Mouse (Mus musculus) forebrain, postnatal 0 days (tissue): ENCODE data around the gene 1700020L24Rik. TPM values are rescaled to one million over a fixed set of nuclear protein-coding genes. Genes with fewer than 3 reads are reported as not detected.

Source experiments
- ATAC-seq: fragments of 200-750 bp; cut with Nextera tagmentation; 2 replicates; pipeline ENCODE4 v1.8.0; 2017; ENCODE audit warnings: mild to moderate bottlenecking, moderate library complexity
- DNase-seq: peaks from one replicate; pipeline ENCODE4 v3.0.0-alpha.2; 2015
- H3K27ac ChIP-seq: fragments of 300-500 bp; sonication (generic); 2 replicates; pipeline ENCODE4 v1.5.1; 2014; ENCODE audit warnings: low read depth, mild to moderate bottlenecking, antibody characterized with exemption, low read length, moderate library complexity, mixed read lengths
- H3K27me3 ChIP-seq: fragments of 300-500 bp; sonication (generic); 2 replicates; pipeline ENCODE4 v1.6.1; 2014; ENCODE audit warnings: mild to moderate bottlenecking, low read length, mixed read lengths; ENCODE audit not compliant: insufficient read depth
- H3K36me3 ChIP-seq: fragments of 300-500 bp; sonication (generic); 2 replicates; pipeline ENCODE4 v1.6.1; 2014; ENCODE audit warnings: mild to moderate bottlenecking, moderate library complexity; ENCODE audit not compliant: insufficient read depth
- H3K4me1 ChIP-seq: fragments of 300-500 bp; sonication (generic); 2 replicates; pipeline ENCODE4 v1.6.1; 2014; ENCODE audit warnings: antibody characterized with exemption; ENCODE audit not compliant: insufficient read depth
- H3K4me2 ChIP-seq: fragments of 300-500 bp; sonication (generic); 2 replicates; pipeline ENCODE4 v1.6.1; 2014; ENCODE audit warnings: low read depth, mild to moderate bottlenecking, moderate library complexity
- H3K4me3 ChIP-seq: fragments of 300-500 bp; sonication (generic); 2 replicates; pipeline ENCODE4 v1.5.1; 2014; ENCODE audit warnings: low read depth, low read length, mixed read lengths
- H3K9ac ChIP-seq: fragments of 300-500 bp; sonication (generic); 2 replicates; pipeline ENCODE4 v1.6.1; 2014; ENCODE audit warnings: mild to moderate bottlenecking
- H3K9me3 ChIP-seq: fragments of 300-500 bp; sonication (generic); 2 replicates; pipeline ENCODE4 v1.6.1; 2016; ENCODE audit warnings: low read length
- CTCF ChIP-seq: sonication (generic); IDR thresholded peaks from 2 replicates; pipeline ENCODE4 v1.5.1; 2016; ENCODE audit warnings: antibody characterized with exemption, control low read depth, low read depth
- WGBS: fragments of 180-500 bp; shearing (Covaris S2); extraction: QIAGEN DNeasy Blood & Tissue Kit; methylation state at CpG from one replicate; pipeline ENCODE4 v1.1.7; 2014; 5-methylcytosine and 5-hydroxymethylcytosine counted together
- polyA plus RNA-seq: library from polyadenylated mRNA; unstranded; fragments of >200 nt; fragmentation: Nextera tagmentation; extraction: Ambion mirVana; gene quantifications from 2 replicates; pipeline ENCODE4 v1.2.1, GENCODE M21; 2015
- total RNA-seq: library from RNA; depleted of rRNA; stranded (reverse); fragments of >200 nt; gene quantifications from 2 replicates; pipeline ENCODE4 v1.2.3, GENCODE M21; 2014

The 1700020L24Rik gene
- total and polyA plus RNA-seq, 2 experiments from 2014 or later, result 0.24 to 0.40 TPM

DNA sequence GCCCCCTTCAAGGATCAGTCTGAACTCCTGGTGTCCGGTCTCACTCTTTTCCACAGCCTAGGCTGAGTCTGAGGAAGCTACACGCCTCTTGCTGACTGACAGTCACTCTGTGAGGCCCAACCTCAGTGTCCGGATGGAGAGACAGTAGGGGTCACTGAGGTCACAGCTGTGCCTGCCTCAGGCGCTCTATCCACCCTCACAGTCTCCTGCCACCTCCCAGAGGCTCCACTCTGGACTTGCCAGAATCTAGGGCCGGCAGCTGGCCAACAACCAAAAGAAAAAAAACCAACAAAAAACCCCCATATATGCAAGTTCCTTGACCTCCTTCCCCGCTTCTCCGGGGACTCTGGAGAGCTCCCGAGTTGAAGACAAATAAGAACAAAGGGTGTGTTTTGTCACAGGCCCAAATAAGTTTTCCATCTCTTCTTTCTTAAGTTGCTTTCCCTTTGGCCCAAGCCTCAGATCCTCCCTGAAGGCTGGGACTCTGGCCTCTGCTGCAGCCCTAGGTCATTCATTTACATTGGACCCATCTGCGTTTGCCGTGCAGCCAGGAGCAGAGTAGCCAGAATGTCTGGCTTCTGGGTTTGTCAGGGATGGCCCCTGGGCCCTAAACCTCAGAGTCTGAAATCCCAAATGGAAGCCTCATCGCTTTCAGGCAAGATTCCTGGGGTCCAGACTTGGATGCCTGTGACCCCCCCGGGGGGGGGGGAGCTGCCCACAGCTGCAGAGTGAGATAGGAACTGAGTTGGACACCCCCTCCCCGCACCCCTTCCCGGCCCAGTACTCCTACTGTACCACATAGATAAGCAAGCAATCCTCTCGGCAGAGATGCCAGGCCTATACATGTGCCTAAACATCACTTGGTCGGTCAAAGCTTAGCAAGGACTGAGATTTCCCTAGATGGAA, 10.8 kb downstream of the 1700020L24Rik start:
- TF ChIP-seq CTCF, result no peak
- 49% methylated on average over 16 of the region's 16 CpGs for WGBS
- Histone ChIP-seq H3K4me3 (no peak overlapping the region), H3K9ac (no peak overlapping the region), H3K9me3 (0 out of 2 replicates have a peak, but pooled peaks cover 3% of the 10 kb centered on the region), H3K36me3 (no peaks in the 10 kb centered on the region), H3K4me1 (no peaks in the 10 kb centered on the region), H3K4me2 (no peak overlapping the region), H3K27ac (no peak overlapping the region), H3K27me3 (peaks cover 23% of the 10 kb centered on the region)
- no peak for DNase-seq
- ATAC-seq, result no peak

- no peak overlapping the region for H3K27ac ChIP-seq
- H3K9me3 ChIP-seq, result 0 out of 2 replicates have a peak, but pooled peaks cover 3% of the 10 kb centered on the region
- ATAC-seq, result no peak
- H3K4me3 ChIP-seq, result no peak overlapping the region
- no peak overlapping the region for H3K9ac ChIP-seq
- TF ChIP-seq CTCF, result no peak
- no peak overlapping the region for H3K4me2 ChIP-seq
- DNase-seq, result no peak
- H3K27me3 ChIP-seq, result peaks cover 17% of the 10 kb centered on the region
- H3K36me3 ChIP-seq, result no peaks in the 10 kb centered on the region
- H3K4me1 ChIP-seq, result no peaks in the 10 kb centered on the region
Observed at GRCm38 (mm10) chr11:83448927-83449236, 11.4 kb downstream of the 1700020L24Rik start.

- Histone ChIP-seq H3K4me2 (no peak overlapping the region), H3K36me3 (no peaks in the 10 kb centered on the region), H3K27ac (no peak overlapping the region), H3K4me3 (no peak overlapping the region), H3K27me3 (peaks cover 13% of the 10 kb centered on the region; the same call in 1 of the 2 replicates), H3K9me3 (0 out of 2 replicates have a peak, but pooled peaks cover 3% of the 10 kb centered on the region), H3K9ac (no peak overlapping the region), H3K4me1 (no peaks in the 10 kb centered on the region)
- ATAC-seq (no peak), DNase-seq (no peak)
- no peak for TF ChIP-seq CTCF
- WGBS, result 69% methylated on average over 4 of the region's 4 CpGs
Observed at GRCm38 (mm10) chr11:83449298-83449697, 11.8 kb downstream of the 1700020L24Rik start.

GRCm38 (mm10) chr11:83450550-83450949, 13.1 kb downstream of the 1700020L24Rik start:
- H3K27me3 ChIP-seq, result 0 out of 2 replicates have a peak, but pooled peaks cover 1% of the 10 kb centered on the region
- ATAC-seq, result no peak
- no peak overlapping the region for H3K4me3 ChIP-seq
- no peak overlapping the region for H3K4me2 ChIP-seq
- no peak overlapping the region for H3K27ac ChIP-seq
- H3K9ac ChIP-seq, result no peak overlapping the region
- H3K9me3 ChIP-seq, result no peaks in the 10 kb centered on the region
- 4% methylated on average over 1 of the region's 1 CpGs for WGBS
- no peaks in the 10 kb centered on the region for H3K36me3 ChIP-seq
- no peak for TF ChIP-seq CTCF
- DNase-seq, result no peak
- no peaks in the 10 kb centered on the region for H3K4me1 ChIP-seq

DNA sequence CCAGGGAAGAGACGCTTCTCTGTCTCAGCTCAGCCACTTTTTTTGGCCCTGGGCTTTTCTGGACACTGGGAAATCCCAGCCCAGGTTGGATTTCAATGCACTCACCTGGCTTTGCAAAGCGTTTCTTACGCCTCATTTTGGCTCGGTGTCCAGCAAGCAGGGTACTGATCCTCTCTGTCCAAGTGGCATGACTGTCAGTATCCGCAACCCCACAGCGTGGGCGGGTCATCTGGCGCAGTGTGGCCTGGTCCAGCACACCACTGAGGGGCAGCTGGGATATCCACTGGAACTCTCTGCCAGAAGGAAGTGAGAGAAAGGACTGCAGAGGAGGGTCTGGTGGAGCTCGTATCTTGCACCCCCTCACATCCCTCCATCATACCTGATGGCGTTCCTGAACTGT, 13.8 kb downstream of the 1700020L24Rik start:
- no peak for ATAC-seq
- H3K9ac ChIP-seq, result no peak overlapping the region
- WGBS, result 88% methylated on average over 10 of the region's 10 CpGs
- H3K36me3 ChIP-seq, result no peaks in the 10 kb centered on the region
- DNase-seq, result no peak
- H3K4me1 ChIP-seq, result no peaks in the 10 kb centered on the region
- no peak overlapping the region for H3K27ac ChIP-seq
- H3K4me2 ChIP-seq, result no peak overlapping the region
- H3K9me3 ChIP-seq, result no peaks in the 10 kb centered on the region
- H3K4me3 ChIP-seq, result no peak overlapping the region
- no peak for TF ChIP-seq CTCF
- H3K27me3 ChIP-seq, result no peaks in the 10 kb centered on the region

GRCm38 (mm10) chr11:83454548-83454947, 17.1 kb downstream of the 1700020L24Rik start:
- no peaks in the 10 kb centered on the region for H3K27me3 ChIP-seq
- H3K9me3 ChIP-seq, result no peaks in the 10 kb centered on the region
- no peaks in the 10 kb centered on the region for H3K4me1 ChIP-seq
- H3K27ac ChIP-seq, result no peak overlapping the region
- no peaks in the 10 kb centered on the region for H3K36me3 ChIP-seq
- ATAC-seq, result no peak
- TF ChIP-seq CTCF, result no peak
- 32% methylated on average over 4 of the region's 4 CpGs for WGBS
- no peak for DNase-seq
- H3K9ac ChIP-seq, result no peak overlapping the region
- H3K4me3 ChIP-seq, result no peak overlapping the region
- H3K4me2 ChIP-seq, result no peak overlapping the region

GRCm38 (mm10) chr11:83455608-83456007, 18.1 kb downstream of the 1700020L24Rik start:
- Histone ChIP-seq H3K9me3 (no peaks in the 10 kb centered on the region), H3K4me1 (no peaks in the 10 kb centered on the region), H3K27me3 (no peaks in the 10 kb centered on the region), H3K27ac (no peak overlapping the region), H3K4me2 (no peak overlapping the region), H3K36me3 (no peaks in the 10 kb centered on the region), H3K9ac (no peak overlapping the region), H3K4me3 (no peak overlapping the region)
- TF ChIP-seq CTCF, result no peak
- ATAC-seq (no peak), DNase-seq (no peak)
- WGBS, result 63% methylated on average over 3 of the region's 3 CpGs
